Mouse (Mus musculus): ENCODE measurements at regions not wholly inside any gene's neighbourhood (a gene's known extent, or its start where the extent isn't known, plus 50 kb on each side); places are given as distances from the start of the nearest gene placed in this dataset.

GRCm38 (mm10) chr19:36681056-36681455 is 55.4 kb downstream of the Ppp1r3c start:
- DNase-seq (ENCODE audit: low read depth) = no peak

- no peak for DNase-seq (ENCODE audit: low read depth)
Observed at GRCm38 (mm10) chr19:36680322-36680721, 56.1 kb downstream of the Ppp1r3c start.

- no peak for DNase-seq (ENCODE audit: low read depth)
Observed at GRCm38 (mm10) chr19:36679028-36679820, 57.2 kb downstream of the Ppp1r3c start.

- DNase-seq (ENCODE audit: low read depth) = peak; percentile 47
Observed at GRCm38 (mm10) chr19:36678382-36679027, 57.9 kb downstream of the Ppp1r3c start.

GRCm38 (mm10) chr19:36677101-36678081 is 59.1 kb downstream of the Ppp1r3c start:
- no peak for DNase-seq (ENCODE audit: low read depth)

- DNase-seq (ENCODE audit: low read depth) = no peak
Observed at GRCm38 (mm10) chr19:36674946-36675345, 61.5 kb downstream of the Ppp1r3c start.

- DNase-seq (ENCODE audit: low read depth) = no peak
Observed at GRCm38 (mm10) chr19:36670813-36671212, 65.6 kb downstream of the Ppp1r3c start.

Data from NIH3T3 (cell line).